In genomic region chr2:58783526-58783925, GRCm38 (mm10) we compare ENCODE assay signal across 25 mouse cellular contexts.
DNase-seq lines count a peak whose midpoint lies in the region; ATAC-seq and TF ChIP-seq lines count a peak whose summit lies in the region.
"Had no signal": no experiment of that assay in that cellular context is flagged by ENCODE, and none has a peak within 500 bp of the region (broad histone marks: within the 10 kb centered on the region; RNA-seq: fewer than 3 reads in every experiment).

No protein-coding gene starts in this region.

- no peaks in the 10 kb centered on the region for H3K27me3 ChIP-seq in liver, adult 2 months (ENCODE audit: control insufficient read depth, insufficient read depth, low read length)
- no peaks in the 10 kb centered on the region for H3K27me3 ChIP-seq in liver, embryonic 11.5 days (replicated peaks; ENCODE audit: control insufficient read depth, insufficient read depth, low read length)
- H3K27me3 ChIP-seq: embryonic facial prominence, embryonic 12.5 days; hindbrain, embryonic 15.5 days; kidney, embryonic 15.5 days; limb, embryonic 13.5 days; liver, embryonic 13.5 days; midbrain, embryonic 13.5 days; Patski had no signal

- TF ChIP-seq CTCF in liver, adult 2 months (IDR thresholded peaks at IDR 0.05; ENCODE audit: low read depth, low read length): no peak

- TF ChIP-seq POLR2A in liver, adult 2 months (IDR thresholded peaks at IDR 0.05; ENCODE audit: extremely low read depth, insufficient read depth, low read length): no peak

- no peaks in the 10 kb centered on the region for H3K79me2 ChIP-seq in liver, adult 2 months (ENCODE audit: control insufficient read depth, insufficient read depth, low read length)

- no peak overlapping the region for H3K27ac ChIP-seq in liver, adult 2 months (replicated peaks; ENCODE audit: insufficient read depth, low read depth, low read length)
- H3K27ac ChIP-seq in liver, embryonic 11.5 days (ENCODE audit: low read depth, low read length): no peak overlapping the region
- H3K27ac ChIP-seq: embryonic facial prominence, embryonic 12.5 days; hindbrain, embryonic 10.5 days; hindbrain, embryonic 15.5 days; kidney, embryonic 15.5 days; limb, embryonic 13.5 days; liver, embryonic 13.5 days; midbrain, embryonic 13.5 days had no signal

- H3K4me1 ChIP-seq in liver, adult 2 months (ENCODE audit: control insufficient read depth, insufficient read depth, low read length): no peaks in the 10 kb centered on the region
- no peaks in the 10 kb centered on the region for H3K4me1 ChIP-seq in liver, embryonic 11.5 days (replicated peaks; ENCODE audit: control insufficient read depth, insufficient read depth, low read length)
- H3K4me1 ChIP-seq: kidney, embryonic 15.5 days; liver, embryonic 13.5 days had no signal

- 31% methylated on average over 1 of the region's 1 CpGs for WGBS in liver, adult 2 months
- 85% methylated on average over 1 of the region's 1 CpGs for WGBS in liver, embryonic 11.5 days

- no peak overlapping the region for H3K4me3 ChIP-seq in liver, adult 2 months (ENCODE audit: insufficient read depth, low read depth, low read length)
- no peak overlapping the region for H3K4me3 ChIP-seq in liver, embryonic 11.5 days (ENCODE audit: low read depth, low read length)
- H3K4me3 ChIP-seq: embryonic facial prominence, embryonic 12.5 days; hindbrain, embryonic 10.5 days; hindbrain, embryonic 15.5 days; kidney, embryonic 15.5 days; limb, embryonic 13.5 days; liver, embryonic 13.5 days; midbrain, embryonic 13.5 days had no signal

- H3K9me3 ChIP-seq in liver, embryonic 11.5 days (ENCODE audit: control insufficient read depth, low read length): no peaks in the 10 kb centered on the region
- H3K9me3 ChIP-seq: embryonic facial prominence, embryonic 12.5 days; hindbrain, embryonic 10.5 days; hindbrain, embryonic 15.5 days; kidney, embryonic 15.5 days; limb, embryonic 13.5 days; liver, embryonic 13.5 days; midbrain, embryonic 13.5 days had no signal

- H3K4me2 ChIP-seq in liver, embryonic 11.5 days: no peak overlapping the region
- H3K4me2 ChIP-seq: embryonic facial prominence, embryonic 12.5 days; hindbrain, embryonic 15.5 days; kidney, embryonic 15.5 days; limb, embryonic 13.5 days; liver, embryonic 13.5 days; midbrain, embryonic 13.5 days had no signal

- peak; percentile 25 for DNase-seq in liver, adult 2 months (ENCODE audit: extremely low read depth, low read depth, low spot score)
- DNase-seq in liver, embryonic 11.5 days (ENCODE audit: low spot score): no peak
- peak; percentile 98 for DNase-seq in brain, adult 2 months (ENCODE audit: low read depth, low spot score)
- DNase-seq in cerebellum, adult 11-12 months: peak; percentile 85
- DNase-seq in cerebellum, adult 9-11 months: peak; percentile 89
- DNase-seq in neural tube, embryonic 10.5 days (ENCODE audit: extremely low spot score, low spot score): no peak
- no peak for DNase-seq in thymus, postnatal 10 days (ENCODE audit: low spot score in 2 of 2)
- no peak for DNase-seq in layer of hippocampus, adult 8-10 months (ENCODE audit: low spot score in 2 of 2)
- DNase-seq: adrenal gland, postnatal 10 days; heart, postnatal 14 days; kidney, adult 18-20 months; kidney, postnatal 25 days; liver, embryonic 13.5 days; lung, adult 18-20 months; lung, postnatal 36 days; spleen, adult 18-20 months; thymus, postnatal 25 days had no signal

- peaks cover 90% of the 10 kb centered on the region for H3K36me3 ChIP-seq in liver, adult 2 months (ENCODE audit: control insufficient read depth, insufficient read depth, low read length)
- no peaks in the 10 kb centered on the region for H3K36me3 ChIP-seq in liver, embryonic 11.5 days (ENCODE audit: control insufficient read depth, insufficient read depth, low read length)
- H3K36me3 ChIP-seq: embryonic facial prominence, embryonic 12.5 days; hindbrain, embryonic 10.5 days; hindbrain, embryonic 15.5 days; kidney, embryonic 15.5 days; limb, embryonic 13.5 days; liver, embryonic 13.5 days; midbrain, embryonic 13.5 days had no signal

- no peak for ATAC-seq in liver, embryonic 11.5 days (replicated peaks; ENCODE audit: low FRiP score)
- ATAC-seq: forebrain, embryonic 16.5 days; midbrain, embryonic 13.5 days; Patski had no signal

- H3K9ac ChIP-seq in liver, adult 2 months (ENCODE audit: low read depth, low read length): no peak overlapping the region
- no peak overlapping the region for H3K9ac ChIP-seq in liver, embryonic 11.5 days (ENCODE audit: low read depth, low read length)
- H3K9ac ChIP-seq: embryonic facial prominence, embryonic 12.5 days; hindbrain, embryonic 15.5 days; kidney, embryonic 15.5 days; limb, embryonic 13.5 days; liver, embryonic 13.5 days; midbrain, embryonic 13.5 days had no signal

Comparison
In these comparisons a context has a peak if more than half of its experiments do, and no peak if none do; other contexts are left out.
1. DNase-seq: peak in liver, adult 2 months (single experiment), brain, adult 2 months (single experiment), cerebellum, adult 11-12 months (single experiment) and cerebellum, adult 9-11 months (single experiment); none in liver, embryonic 11.5 days (single experiment), neural tube, embryonic 10.5 days (single experiment), thymus, postnatal 10 days (0 of 2) and layer of hippocampus, adult 8-10 months (0 of 2).